Mouse (Mus musculus) midbrain, embryonic 14.5 days (tissue): ENCODE results near the gene Wdr5. TPM values are rescaled to one million over a fixed set of nuclear protein-coding genes. Genes with fewer than 3 reads are reported as not detected.

ENCODE experiments used
- ATAC-seq: fragments of 200-750 bp; cut with Nextera tagmentation; 2 replicates; pipeline ENCODE4 v1.8.0; 2017; ENCODE audit warnings: moderate number of reproducible peaks, moderate library complexity; ENCODE audit not compliant: low FRiP score, low TSS enrichment
- DNase-seq: peaks from one replicate; pipeline ENCODE4 v3.0.0-alpha.2; 2015
- H3K27ac ChIP-seq: fragments of 300-500 bp; sonication (generic); replicated peaks from 2 replicates; pipeline ENCODE4 v1.5.1; 2014; ENCODE audit warnings: mild to moderate bottlenecking, low read depth, low read length, moderate library complexity
- H3K27me3 ChIP-seq: fragments of 300-500 bp; sonication (generic); 2 replicates; pipeline ENCODE4 v1.6.1; 2014; ENCODE audit warnings: low read length, control low read depth, mixed read lengths; ENCODE audit not compliant: control insufficient read depth, insufficient read depth
- H3K36me3 ChIP-seq: fragments of 300-500 bp; sonication (generic); 2 replicates; pipeline ENCODE4 v1.6.1; 2014; ENCODE audit warnings: low read length, control low read depth; ENCODE audit not compliant: control insufficient read depth, insufficient read depth
- H3K4me1 ChIP-seq: fragments of 300-500 bp; sonication (generic); 2 replicates; pipeline ENCODE4 v1.6.1; 2014; ENCODE audit warnings: mild to moderate bottlenecking, antibody characterized with exemption, low read length, control low read depth; ENCODE audit not compliant: control insufficient read depth, insufficient read depth
- H3K4me2 ChIP-seq: fragments of 300-500 bp; sonication (generic); 2 replicates; pipeline ENCODE4 v1.6.1; 2014; ENCODE audit warnings: mild to moderate bottlenecking, low read length, moderate library complexity
- H3K4me3 ChIP-seq: fragments of 300-500 bp; sonication (generic); replicated peaks from 2 replicates; pipeline ENCODE4 v1.5.1; 2014; ENCODE audit warnings: low read depth, low read length
- H3K9ac ChIP-seq: fragments of 300-500 bp; sonication (generic); replicated peaks from 2 replicates; pipeline ENCODE4 v1.6.1; 2014; ENCODE audit warnings: mild to moderate bottlenecking, low read length, moderate library complexity
- H3K9me3 ChIP-seq: fragments of 300-500 bp; sonication (generic); 2 replicates; pipeline ENCODE4 v1.6.1; 2016; ENCODE audit warnings: low read length, control low read depth, mixed read lengths; ENCODE audit not compliant: control insufficient read depth
- WGBS: fragments of 180-500 bp; shearing (Covaris S2); extraction: QIAGEN DNeasy Blood & Tissue Kit; methylation state at CpG from one replicate; pipeline ENCODE4 v1.1.7; 2014; 5-methylcytosine and 5-hydroxymethylcytosine counted together
- polyA plus RNA-seq: library from polyadenylated mRNA; unstranded; fragments of >200 nt; fragmentation: Nextera tagmentation; extraction: Ambion mirVana; gene quantifications from 2 replicates; pipeline ENCODE4 v1.2.1, GENCODE M21; 2014

Gene Wdr5
- polyA plus RNA-seq, 1 experiment from 2014 or later = 44.2 TPM

DNA sequence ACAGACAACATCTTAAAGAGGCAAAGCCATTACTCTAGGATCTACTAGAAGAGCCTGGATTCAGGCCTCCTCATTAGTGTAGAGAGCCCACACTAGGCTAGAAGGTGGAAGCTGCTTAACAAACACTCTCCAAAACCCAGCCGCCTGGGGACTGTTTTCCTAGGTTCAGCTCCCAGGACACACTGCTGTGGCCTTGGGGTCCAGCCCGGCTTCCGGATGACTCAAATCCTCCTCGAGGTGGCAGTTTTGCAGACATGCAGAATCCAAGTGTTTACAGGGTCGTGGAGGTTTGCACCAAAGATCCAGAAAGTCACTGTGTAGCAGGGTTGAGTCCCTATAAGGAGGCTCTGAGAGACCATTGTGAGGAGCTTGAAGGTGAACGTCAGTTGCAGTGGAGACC lies 42.0 kb downstream of the Wdr5 start:
- Histone ChIP-seq H3K27me3 (no peaks in the 10 kb centered on the region), H3K4me2 (no peak overlapping the region), H3K4me3 (no peak overlapping the region), H3K9ac (no peak overlapping the region), H3K9me3 (no peaks in the 10 kb centered on the region), H3K36me3 (no peaks in the 10 kb centered on the region), H3K4me1 (no peaks in the 10 kb centered on the region), H3K27ac (no peak overlapping the region)
- ATAC-seq = no peak
- 86% methylated on average over 6 of the region's 6 CpGs for WGBS
- no peak for DNase-seq

GRCm38 (mm10) chr2:27560708-27561123 lies 45.8 kb downstream of the Wdr5 start:
- no peak for DNase-seq
- Histone ChIP-seq H3K27ac (no peak overlapping the region), H3K9me3 (no peaks in the 10 kb centered on the region), H3K4me1 (no peaks in the 10 kb centered on the region), H3K36me3 (no peaks in the 10 kb centered on the region), H3K4me2 (no peak overlapping the region), H3K27me3 (no peaks in the 10 kb centered on the region), H3K4me3 (no peak overlapping the region), H3K9ac (no peak overlapping the region)
- WGBS = 88% methylated on average over 7 of the region's 7 CpGs
- ATAC-seq = no peak

GRCm38 (mm10) chr2:27561159-27561558 lies 46.2 kb downstream of the Wdr5 start:
- H3K27me3 ChIP-seq = no peaks in the 10 kb centered on the region
- no peaks in the 10 kb centered on the region for H3K36me3 ChIP-seq
- H3K4me3 ChIP-seq = no peak overlapping the region
- no peaks in the 10 kb centered on the region for H3K4me1 ChIP-seq
- ATAC-seq = no peak
- H3K9me3 ChIP-seq = no peaks in the 10 kb centered on the region
- H3K4me2 ChIP-seq = no peak overlapping the region
- 82% methylated on average over 1 of the region's 1 CpGs for WGBS
- no peak overlapping the region for H3K27ac ChIP-seq
- DNase-seq = no peak
- no peak overlapping the region for H3K9ac ChIP-seq

DNA sequence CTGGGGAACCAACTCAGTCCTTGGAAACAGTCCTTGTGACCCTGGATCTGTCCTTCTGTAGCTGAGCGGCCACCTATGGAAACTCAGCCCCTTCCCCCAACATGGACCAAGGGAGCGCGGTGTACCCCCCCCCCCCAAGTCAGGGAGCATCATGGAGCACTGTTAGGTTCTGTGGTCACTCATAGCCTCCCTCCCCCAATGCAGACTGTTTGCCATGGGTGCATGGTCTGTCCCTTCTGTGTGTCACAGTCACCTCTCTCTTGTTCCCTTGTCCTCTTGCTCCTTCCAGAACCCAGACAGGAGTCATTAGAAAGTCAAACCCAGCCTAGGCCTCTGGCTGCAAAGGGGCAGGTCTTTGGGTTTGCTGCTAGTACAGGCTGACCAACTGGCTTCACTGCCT lies 46.9 kb downstream of the Wdr5 start:
- H3K9me3 ChIP-seq = no peaks in the 10 kb centered on the region
- DNase-seq (no peak), ATAC-seq (no peak)
- H3K4me3 ChIP-seq = no peak overlapping the region
- no peaks in the 10 kb centered on the region for H3K36me3 ChIP-seq
- no peak overlapping the region for H3K27ac ChIP-seq
- no peaks in the 10 kb centered on the region for H3K4me1 ChIP-seq
- 93% methylated on average over 3 of the region's 3 CpGs for WGBS
- H3K27me3 ChIP-seq = no peaks in the 10 kb centered on the region
- no peak overlapping the region for H3K4me2 ChIP-seq
- no peak overlapping the region for H3K9ac ChIP-seq

GRCm38 (mm10) chr2:27563641-27564148 lies 48.7 kb downstream of the Wdr5 start:
- Histone ChIP-seq H3K27ac (no peak overlapping the region), H3K4me2 (no peak overlapping the region), H3K36me3 (no peaks in the 10 kb centered on the region), H3K4me3 (no peak overlapping the region), H3K27me3 (no peaks in the 10 kb centered on the region), H3K4me1 (no peaks in the 10 kb centered on the region), H3K9ac (no peak overlapping the region), H3K9me3 (no peaks in the 10 kb centered on the region)
- DNase-seq = no peak
- no peak for ATAC-seq
- WGBS = 80% methylated on average over 9 of the region's 9 CpGs

DNA sequence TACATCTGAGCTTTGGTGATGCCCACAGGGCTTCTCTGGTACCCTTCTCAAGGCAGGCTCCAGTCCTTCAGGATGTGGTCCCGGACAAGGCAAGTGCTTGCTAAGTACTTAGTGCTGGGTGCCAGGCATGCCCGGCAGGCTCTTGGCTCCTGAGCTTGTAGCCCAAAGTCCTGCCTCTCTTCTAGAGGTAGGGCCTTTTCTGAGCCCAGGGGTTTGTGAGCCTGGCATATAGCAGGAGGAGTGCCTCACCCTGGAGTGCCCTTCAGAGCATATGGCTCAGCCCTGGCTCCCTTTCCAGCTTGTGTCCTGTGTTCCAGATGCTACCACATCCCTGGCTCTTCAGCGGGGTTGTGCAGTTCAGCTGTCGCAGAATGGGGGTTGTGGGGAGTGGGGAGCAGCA lies 49.7 kb downstream of the Wdr5 start:
- no peak for ATAC-seq
- Histone ChIP-seq H3K27ac (no peak overlapping the region), H3K9me3 (no peaks in the 10 kb centered on the region), H3K36me3 (no peaks in the 10 kb centered on the region), H3K27me3 (no peaks in the 10 kb centered on the region), H3K4me2 (no peak overlapping the region), H3K9ac (no peak overlapping the region), H3K4me3 (no peak overlapping the region), H3K4me1 (no peaks in the 10 kb centered on the region)
- DNase-seq = no peak
- 88% methylated on average over 4 of the region's 4 CpGs for WGBS

- 74% methylated on average over 12 of the region's 12 CpGs for WGBS
- no peak overlapping the region for H3K27ac ChIP-seq
- H3K4me3 ChIP-seq = no peak overlapping the region
- H3K4me2 ChIP-seq = no peak overlapping the region
- H3K9me3 ChIP-seq = no peaks in the 10 kb centered on the region
- no peaks in the 10 kb centered on the region for H3K27me3 ChIP-seq
- H3K4me1 ChIP-seq = no peaks in the 10 kb centered on the region
- DNase-seq (no peak), ATAC-seq (no peak)
- H3K36me3 ChIP-seq = no peaks in the 10 kb centered on the region
- no peak overlapping the region; the same call in 1 of the 2 replicates for H3K9ac ChIP-seq
Measured at GRCm38 (mm10) chr2:27565316-27566103, 50.6 kb downstream of the Wdr5 start.

- 73% methylated on average over 5 of the region's 5 CpGs for WGBS
- H3K27me3 ChIP-seq = no peaks in the 10 kb centered on the region
Measured at GRCm38 (mm10) chr2:27570856-27571255, 55.9 kb downstream of the Wdr5 start.

DNA sequence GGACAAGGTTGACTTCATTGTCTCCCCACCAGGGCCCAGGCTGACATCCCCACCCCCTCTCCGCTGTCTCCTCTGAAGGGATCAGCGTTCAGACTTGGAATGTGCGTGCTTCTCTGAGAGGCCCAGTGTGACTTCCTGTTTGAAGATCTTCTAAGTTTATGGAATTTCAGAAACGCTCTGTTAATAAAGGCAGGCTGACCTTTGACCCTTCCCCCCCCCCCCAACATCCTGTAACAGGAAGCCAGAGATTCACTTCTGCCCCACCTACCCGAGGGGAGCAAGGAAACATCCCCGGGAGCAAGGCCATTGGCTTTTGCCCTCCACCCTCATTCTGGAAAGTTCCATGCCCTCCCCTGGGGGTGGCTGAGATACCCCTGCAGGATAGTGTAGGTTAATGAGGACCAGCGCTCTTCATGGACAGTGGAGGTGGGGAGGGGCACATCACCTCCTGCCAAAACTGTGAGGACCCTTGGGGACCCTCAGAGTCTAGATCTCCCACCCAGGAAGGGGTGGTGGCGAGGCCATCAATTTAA lies 57.4 kb downstream of the Wdr5 start:
- Histone ChIP-seq H3K9me3 (no peaks in the 10 kb centered on the region), H3K36me3 (no peaks in the 10 kb centered on the region), H3K27me3 (no peaks in the 10 kb centered on the region), H3K9ac (no peak overlapping the region), H3K4me2 (peak overlapping the region; percentile 44), H3K4me3 (no peak overlapping the region), H3K4me1 (peaks cover 22% of the 10 kb centered on the region), H3K27ac (peak overlapping the region; percentile 70)
- DNase-seq = peak; percentile 19
- peak; percentile 43; the same call in 1 of the 2 replicates for ATAC-seq
- 63% methylated on average over 8 of the region's 8 CpGs for WGBS

More at GRCm38 (mm10) chr2:27570856-27571255, 55.9 kb downstream of the Wdr5 start:
- ATAC-seq = no peak
- H3K9me3 ChIP-seq = no peaks in the 10 kb centered on the region
- no peak for DNase-seq
- peaks cover 22% of the 10 kb centered on the region for H3K4me1 ChIP-seq
- H3K4me3 ChIP-seq = no peak overlapping the region
- H3K36me3 ChIP-seq = no peaks in the 10 kb centered on the region
- H3K9ac ChIP-seq = no peak overlapping the region
- no peak overlapping the region for H3K4me2 ChIP-seq
- H3K27ac ChIP-seq = no peak overlapping the region
